Mouse (Mus musculus) cerebellum, postnatal 4 days (tissue): ENCODE measurements around the gene Cntn5.

Experiments used
- DNase-seq, 2 experiments: peaks; one replicate each; pipeline ENCODE4 v3.0.0; 2022; ENCODE audit warnings: low spot score in 2 of 2, mixed read lengths in 1 of 2

The Cntn5 gene

GRCm38 (mm10) chr9:9944872-9945271, 959.7 kb downstream of the Cntn5 start:
- no peak for DNase-seq

DNA sequence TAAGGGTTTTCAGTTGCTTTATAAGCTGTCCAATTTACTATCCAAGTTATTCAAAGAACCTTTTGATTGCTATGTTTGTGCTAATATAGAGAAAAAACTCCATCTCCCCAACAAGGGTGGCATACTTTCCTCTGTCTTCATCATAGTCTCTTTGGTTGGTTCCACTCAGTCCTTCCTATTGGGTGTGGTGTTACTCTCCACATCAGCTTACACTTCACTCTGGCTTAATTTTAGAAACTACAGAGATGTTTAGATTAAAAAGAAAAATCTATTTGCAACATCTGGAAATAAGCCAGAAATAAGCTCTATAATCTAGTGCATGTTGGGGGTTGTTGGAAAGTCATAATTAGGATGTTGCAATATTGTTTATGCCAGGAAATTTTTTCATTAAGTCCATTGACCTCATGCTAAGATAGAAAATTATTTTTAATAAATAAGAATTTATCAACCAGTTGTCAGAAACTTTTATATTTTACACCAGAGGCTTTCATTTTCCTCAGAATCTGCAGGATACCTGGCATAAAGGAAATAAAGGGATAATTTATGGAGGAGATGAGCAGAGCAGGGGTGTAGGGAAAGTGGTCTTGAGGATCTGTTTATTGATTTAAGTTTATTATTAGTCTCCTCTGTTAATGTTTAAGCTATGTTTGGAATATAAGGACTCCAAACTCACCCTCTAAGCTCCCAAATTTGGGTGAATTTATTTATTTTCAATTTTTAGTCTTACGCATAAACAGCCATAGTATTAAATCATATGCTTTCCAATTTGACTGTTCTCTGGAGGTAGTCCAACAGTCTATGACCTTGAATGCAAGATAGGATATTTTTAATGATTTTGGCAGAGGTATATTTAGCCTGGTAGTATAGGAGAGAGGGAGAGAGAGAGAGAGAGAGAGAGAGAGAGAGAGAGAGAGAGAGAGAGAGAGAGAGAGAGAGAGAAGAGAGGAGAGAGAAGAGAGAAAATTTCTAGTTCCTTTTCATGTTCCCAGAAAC, 966.8 kb downstream of the Cntn5 start:
- DNase-seq = no peak

GRCm38 (mm10) chr9:9920580-9920979, 984.0 kb downstream of the Cntn5 start:
- no peak for DNase-seq

- peak in 1 of 2 experiments; percentile 62 for DNase-seq
Observed at GRCm38 (mm10) chr9:9899070-9899469, 1005.5 kb downstream of the Cntn5 start.

DNA sequence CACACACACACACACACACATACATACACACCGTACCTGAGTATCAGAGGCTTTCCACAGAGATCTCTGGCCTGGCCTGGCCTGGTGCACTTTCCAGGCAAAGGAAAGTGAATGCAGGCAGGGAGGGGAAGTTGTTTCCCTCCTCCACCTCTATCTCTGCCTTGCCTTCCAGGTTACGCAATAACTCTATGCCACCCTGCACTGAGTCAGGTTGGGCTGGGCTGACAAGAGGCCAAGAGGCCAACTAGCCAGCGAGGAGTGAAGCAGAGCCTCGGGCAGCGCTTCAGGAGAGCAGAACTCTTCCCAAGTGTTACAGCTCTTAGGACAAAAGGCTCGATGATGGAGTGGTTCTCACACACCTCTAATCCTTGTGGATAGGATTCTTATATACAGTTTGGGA, 1018.4 kb downstream of the Cntn5 start:
- no peak for DNase-seq

GRCm38 (mm10) chr9:9882779-9883383, 1021.7 kb downstream of the Cntn5 start:
- DNase-seq = peak in 1 of 2 experiments; percentile 24

DNA sequence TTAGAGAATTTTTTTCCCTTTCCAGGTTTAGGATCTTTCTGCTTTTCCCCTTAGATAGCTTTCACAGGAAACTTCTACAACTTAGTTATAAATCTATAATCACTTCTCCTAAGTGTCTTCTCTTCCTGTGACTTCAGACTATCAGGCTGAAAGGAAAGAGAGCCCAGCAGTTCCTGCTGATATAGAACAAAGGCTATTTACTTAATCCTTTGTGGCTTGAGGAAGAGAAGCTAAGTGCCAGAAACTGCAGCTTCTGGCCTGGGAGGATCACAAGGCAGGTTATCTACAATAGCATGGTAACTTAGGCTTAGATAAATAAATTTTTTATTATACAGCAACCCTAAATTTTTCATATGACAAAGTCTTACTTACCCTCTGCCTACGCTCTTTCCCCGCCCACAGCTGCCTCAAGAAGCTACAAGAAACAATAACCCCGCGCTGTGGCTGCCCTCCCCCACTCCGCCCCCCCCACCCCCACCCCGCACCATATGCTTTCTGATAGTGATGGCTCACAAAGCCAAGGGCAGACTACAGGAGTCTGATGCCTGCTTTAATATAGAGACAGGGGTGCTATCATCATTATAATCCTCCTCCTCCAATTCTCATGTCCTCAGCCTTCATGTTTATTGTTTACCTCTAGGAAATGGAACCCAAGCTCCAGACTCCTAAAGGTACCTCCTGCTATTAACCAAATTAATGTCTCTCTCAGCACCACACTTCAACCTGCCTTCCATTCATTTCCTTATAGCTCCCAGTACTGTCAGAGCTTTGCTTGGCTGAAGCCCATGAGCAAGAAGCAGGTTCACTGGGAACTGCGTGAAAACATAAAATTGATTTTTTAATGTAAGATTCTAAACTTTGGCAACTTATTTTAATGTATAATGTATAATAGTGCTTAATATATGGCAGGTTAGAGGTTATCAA, 1032.2 kb downstream of the Cntn5 start:
- DNase-seq = no peak

- no peak for DNase-seq
Observed at GRCm38 (mm10) chr9:9860631-9861030, 1043.9 kb downstream of the Cntn5 start.

- DNase-seq = no peak
Observed at GRCm38 (mm10) chr9:9859323-9859722, 1045.3 kb downstream of the Cntn5 start.

DNA sequence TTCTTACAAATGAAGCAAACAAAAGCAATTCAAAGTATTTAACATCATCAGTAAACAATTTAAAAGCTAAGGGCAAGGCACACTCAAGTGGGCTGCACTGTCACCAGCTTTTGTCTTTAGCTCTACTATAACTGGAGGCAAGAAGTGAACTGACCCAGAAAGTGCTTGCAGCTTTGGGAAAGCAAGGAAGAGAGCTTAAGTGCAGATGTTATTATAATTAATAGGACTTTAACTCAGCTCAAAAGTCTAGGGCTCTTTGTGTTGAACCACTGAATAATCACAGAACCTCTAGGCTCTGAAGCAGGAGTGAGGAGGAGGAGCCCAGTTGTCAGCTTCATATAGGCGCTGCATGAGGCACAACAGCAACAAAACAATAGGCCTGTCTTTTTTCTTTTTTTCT, 1049.8 kb downstream of the Cntn5 start:
- no peak for DNase-seq

DNA sequence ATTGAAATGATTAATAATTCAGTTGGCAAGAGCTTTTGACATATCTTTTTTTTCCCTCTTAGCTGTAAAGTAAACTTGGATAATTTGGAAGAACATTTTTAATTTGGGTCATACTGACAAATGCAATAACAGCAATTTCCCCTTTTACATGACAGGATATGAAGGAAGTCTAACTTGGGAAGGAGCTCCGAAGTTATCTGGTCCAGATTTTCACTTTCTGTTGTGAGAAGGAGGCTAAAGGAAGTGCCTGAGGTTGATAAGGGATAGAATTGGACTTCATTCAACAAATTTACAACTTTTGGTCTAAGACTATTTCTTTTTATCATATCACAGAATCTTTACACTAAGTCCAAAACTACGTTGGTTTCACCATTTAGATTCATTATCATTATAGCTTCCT, 1074.3 kb downstream of the Cntn5 start:
- no peak for DNase-seq

GRCm38 (mm10) chr9:9819963-9820362, 1084.6 kb downstream of the Cntn5 start:
- DNase-seq = no peak

GRCm38 (mm10) chr9:9817477-9817876, 1087.1 kb downstream of the Cntn5 start:
- no peak for DNase-seq

GRCm38 (mm10) chr9:9799546-9799945, 1105.0 kb downstream of the Cntn5 start:
- no peak for DNase-seq

DNA sequence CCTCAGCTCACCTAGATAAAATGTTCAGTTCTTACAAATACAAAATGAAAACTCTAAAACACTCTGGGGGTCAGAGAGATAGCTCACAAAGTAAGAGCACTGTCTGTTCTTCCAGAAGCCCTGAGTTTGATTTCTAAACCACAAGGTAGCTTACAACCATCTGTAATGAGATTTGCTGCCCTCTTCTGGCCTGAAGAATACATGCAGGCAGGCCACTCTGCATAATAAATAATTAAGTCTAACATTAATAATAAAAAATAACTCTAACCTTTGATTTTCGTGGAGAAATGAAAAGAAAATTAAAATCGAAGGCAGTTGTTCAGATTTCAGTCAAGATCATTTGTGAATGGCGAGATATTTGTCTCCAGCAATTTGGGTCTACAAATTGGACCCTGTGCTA, 1120.9 kb downstream of the Cntn5 start:
- DNase-seq = no peak

GRCm38 (mm10) chr9:9781157-9781884, 1123.3 kb downstream of the Cntn5 start:
- no peak for DNase-seq

- no peak for DNase-seq
Observed at GRCm38 (mm10) chr9:9779646-9780045, 1124.9 kb downstream of the Cntn5 start.

- DNase-seq = no peak
Observed at GRCm38 (mm10) chr9:9770777-9771176, 1133.8 kb downstream of the Cntn5 start.

DNA sequence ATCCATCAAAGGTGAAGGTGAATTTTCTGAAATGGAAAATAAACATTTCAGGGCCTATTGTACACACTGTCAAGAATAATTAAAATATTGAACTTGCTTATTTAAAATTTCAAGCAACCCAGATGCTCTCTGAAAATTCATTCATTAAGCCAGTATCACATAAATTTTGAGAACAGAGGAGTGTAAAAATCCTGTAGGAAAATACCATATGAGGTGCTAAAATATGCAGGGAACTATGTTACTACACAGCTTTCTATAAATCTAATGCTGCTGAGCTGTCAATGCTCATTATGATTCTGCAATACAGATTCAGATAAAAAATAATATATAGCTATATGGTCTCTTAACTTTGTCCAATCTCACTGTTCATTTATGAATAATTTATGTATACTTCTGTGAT, 1134.9 kb downstream of the Cntn5 start:
- DNase-seq = no peak

- no peak for DNase-seq
Observed at GRCm38 (mm10) chr9:9718145-9718544, 1186.4 kb downstream of the Cntn5 start.

DNA sequence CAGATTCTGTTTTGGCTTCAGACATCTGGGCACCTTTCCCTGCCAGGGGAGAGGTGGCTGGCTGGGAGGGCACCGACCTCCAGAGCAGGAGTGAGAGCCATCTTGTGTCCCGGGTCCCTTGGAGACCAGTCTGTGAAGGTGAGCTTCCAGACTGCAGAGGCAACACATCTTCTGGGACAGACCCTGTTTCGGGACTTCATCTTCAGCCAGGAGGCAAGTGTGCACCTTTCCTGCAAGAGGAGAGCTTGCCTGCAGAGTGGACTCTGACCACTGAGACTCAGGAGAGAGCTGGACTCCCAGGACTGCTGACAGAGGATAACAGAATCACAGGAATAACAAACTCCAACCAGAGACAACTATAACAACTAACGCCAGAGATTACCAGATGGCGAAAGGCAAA, 1195.9 kb downstream of the Cntn5 start:
- no peak for DNase-seq
